ENCODE assay signal across 11 mouse cellular contexts in genomic region chr13:30418611-30419010, GRCm38 (mm10).
"Had no signal": no experiment of that assay in that cellular context is flagged by ENCODE, and none has a peak within 500 bp of the region (broad histone marks: within the 10 kb centered on the region; RNA-seq: fewer than 3 reads in every experiment).

No protein-coding gene starts in this region.

- H3K4me1 ChIP-seq: limb, embryonic 13.5 days; midbrain, embryonic 13.5 days; neural tube, embryonic 15.5 days had no signal

- H3K27ac ChIP-seq: limb, embryonic 13.5 days; liver, embryonic 14.5 days; midbrain, embryonic 13.5 days; neural tube, embryonic 15.5 days had no signal

- DNase-seq: left cerebral cortex, postnatal 4 days; lung, adult 18-20 months; right cerebral cortex, adult 18-20 months; spleen, adult 18-20 months; thymus, adult 18-20 months; thymus, postnatal 14 days had no signal

- H3K4me3 ChIP-seq: limb, embryonic 13.5 days; midbrain, embryonic 13.5 days; myocyte; neural tube, embryonic 15.5 days had no signal

- H3K36me3 ChIP-seq: limb, embryonic 13.5 days; midbrain, embryonic 13.5 days; neural tube, embryonic 15.5 days had no signal

- ATAC-seq: midbrain, embryonic 13.5 days had no signal

- H3K9me3 ChIP-seq: limb, embryonic 13.5 days; midbrain, embryonic 13.5 days; neural tube, embryonic 15.5 days had no signal

- H3K27me3 ChIP-seq: limb, embryonic 13.5 days; midbrain, embryonic 13.5 days; neural tube, embryonic 15.5 days had no signal

- H3K9ac ChIP-seq: limb, embryonic 13.5 days; liver, embryonic 14.5 days; midbrain, embryonic 13.5 days; neural tube, embryonic 15.5 days had no signal

- H3K4me2 ChIP-seq: limb, embryonic 13.5 days; midbrain, embryonic 13.5 days; neural tube, embryonic 15.5 days had no signal
